Mouse (Mus musculus): ENCODE measurements around the gene Baz1b.

The Baz1b gene

GRCm38 (mm10) chr5:135186621-135187348 lies at the start of gene Baz1b:
Gene Baz1b, plus strand, starts transcription at chr5:135187264.
- in situ Hi-C loops (cut with MboI, MseI): no loop called here

- in situ Hi-C loops (cut with MboI, MseI): no loop called here
These were observed 47.2 kb upstream of the Baz1b start for GRCm38 (mm10) chr5:135139881-135140280.

- in situ Hi-C loops (cut with MboI, MseI): no loop called here
These were observed 42.6 kb upstream of the Baz1b start for GRCm38 (mm10) chr5:135144469-135144868.

- in situ Hi-C loops (cut with MboI, MseI): no loop called here
These were observed 41.5 kb upstream of the Baz1b start for GRCm38 (mm10) chr5:135145532-135145931.

- in situ Hi-C loops (cut with MboI, MseI): no loop called here
These were observed 41.1 kb upstream of the Baz1b start for GRCm38 (mm10) chr5:135145955-135146354.

GRCm38 (mm10) chr5:135148715-135149052 lies 38.4 kb upstream of the Baz1b start:
- in situ Hi-C loops (cut with MboI, MseI): no loop called here

GRCm38 (mm10) chr5:135149053-135149819 lies 37.8 kb upstream of the Baz1b start, which contains the start of gene Tbl2:
Gene Tbl2, plus strand, starts transcription at chr5:135149657.
- in situ Hi-C loops (cut with MboI, MseI): no loop called here

GRCm38 (mm10) chr5:135149820-135150178 lies 37.3 kb upstream of the Baz1b start:
- in situ Hi-C loops (cut with MboI, MseI): no loop called here

GRCm38 (mm10) chr5:135156496-135156895 lies 30.6 kb upstream of the Baz1b start:
- in situ Hi-C loops (cut with MboI, MseI): no loop called here

- in situ Hi-C loops (cut with MboI, MseI): no loop called here
These were observed 25.8 kb upstream of the Baz1b start for GRCm38 (mm10) chr5:135161221-135161620.

- in situ Hi-C loops (cut with MboI, MseI): no loop called here
These were observed 25.4 kb upstream of the Baz1b start for GRCm38 (mm10) chr5:135161650-135162049.

GRCm38 (mm10) chr5:135162361-135162760 lies 24.7 kb upstream of the Baz1b start:
- in situ Hi-C loops (cut with MboI, MseI): no loop called here

GRCm38 (mm10) chr5:135162821-135163220 lies 24.2 kb upstream of the Baz1b start:
- in situ Hi-C loops (cut with MboI, MseI): no loop called here

GRCm38 (mm10) chr5:135166909-135167308 lies 20.2 kb upstream of the Baz1b start:
- in situ Hi-C loops (cut with MboI, MseI): no loop called here

GRCm38 (mm10) chr5:135167469-135167868 lies 19.6 kb upstream of the Baz1b start:
- in situ Hi-C loops (cut with MboI, MseI): no loop called here

- in situ Hi-C loops (cut with MboI, MseI): no loop called here
These were observed 18.7 kb upstream of the Baz1b start, which contains the start of gene Bcl7b for GRCm38 (mm10) chr5:135168063-135169062. Gene Bcl7b, plus strand, starts transcription at chr5:135168283.

- in situ Hi-C loops (cut with MboI, MseI): no loop called here
These were observed 17.6 kb upstream of the Baz1b start for GRCm38 (mm10) chr5:135169479-135169878.

GRCm38 (mm10) chr5:135171688-135172220 lies 15.3 kb upstream of the Baz1b start:
- in situ Hi-C loops (cut with MboI, MseI): no loop called here

- in situ Hi-C loops (cut with MboI, MseI): no loop called here
These were observed 14.1 kb upstream of the Baz1b start for GRCm38 (mm10) chr5:135172986-135173385.

GRCm38 (mm10) chr5:135175086-135175485 lies 12.0 kb upstream of the Baz1b start:
- in situ Hi-C loops (cut with MboI, MseI): no loop called here

GRCm38 (mm10) chr5:135178523-135178922 lies 8.5 kb upstream of the Baz1b start:
- in situ Hi-C loops (cut with MboI, MseI): no loop called here

- in situ Hi-C loops (cut with MboI, MseI): no loop called here
These were observed 8.1 kb upstream of the Baz1b start for GRCm38 (mm10) chr5:135178996-135179395.

All from T-helper 1 cell (primary cell).